Mouse (Mus musculus): ENCODE measurements around the gene Gid4. TPM values are rescaled to one million over a fixed set of nuclear protein-coding genes. Genes with fewer than 3 reads are reported as not detected.
"Not testable (repeated sequence)": the region's sequence is repeated elsewhere in the genome, so short reads cannot be mapped to it uniquely, and the experiment has no call there.

Gene Gid4
- polyA plus RNA-seq, 1 experiment from 2014 or later = 24.8 TPM

DNA sequence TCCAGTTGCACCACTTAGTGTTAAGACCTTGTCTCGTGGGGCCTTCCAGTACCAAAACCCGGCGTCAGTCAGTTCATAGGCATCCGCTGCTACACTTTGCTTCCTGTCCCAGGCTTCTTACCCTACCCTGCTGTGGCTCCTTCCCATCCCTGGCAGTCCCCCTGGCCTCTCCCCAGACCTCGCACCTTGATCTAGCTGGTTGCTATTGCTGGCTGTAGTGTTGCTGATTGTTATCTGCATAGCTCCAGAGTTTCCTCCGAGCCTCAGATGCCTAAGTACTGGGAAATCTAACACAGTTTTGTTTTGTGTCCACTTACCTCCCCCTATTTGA lies 1.5 kb downstream of the Gid4 start:
- WGBS = 27% methylated on average over 6 of the region's 6 CpGs
- peak overlapping the region; percentile 89 for H3K9ac ChIP-seq (ENCODE audit: low read depth, low read length)
- H3K27me3 ChIP-seq (ENCODE audit: control insufficient read depth, insufficient read depth, low read depth, low read length) = no peaks in the 10 kb centered on the region
- no peak for ATAC-seq
- no peaks in the 10 kb centered on the region for H3K36me3 ChIP-seq (ENCODE audit: control insufficient read depth, insufficient read depth, low read length)
- no peak overlapping the region for H3K27ac ChIP-seq (ENCODE audit: low read length)
- peak overlapping the region; percentile 86 for H3K4me2 ChIP-seq (ENCODE audit: low read length)
- peak overlapping the region; percentile 88 for H3K4me3 ChIP-seq (ENCODE audit: low read depth, low read length)
- H3K9me3 ChIP-seq (replicated peaks; ENCODE audit: control insufficient read depth, low read length, poor library complexity, severe bottlenecking) = no peaks in the 10 kb centered on the region
- peaks cover 24% of the 10 kb centered on the region for H3K4me1 ChIP-seq (ENCODE audit: control insufficient read depth, insufficient read depth, low read length)

DNA sequence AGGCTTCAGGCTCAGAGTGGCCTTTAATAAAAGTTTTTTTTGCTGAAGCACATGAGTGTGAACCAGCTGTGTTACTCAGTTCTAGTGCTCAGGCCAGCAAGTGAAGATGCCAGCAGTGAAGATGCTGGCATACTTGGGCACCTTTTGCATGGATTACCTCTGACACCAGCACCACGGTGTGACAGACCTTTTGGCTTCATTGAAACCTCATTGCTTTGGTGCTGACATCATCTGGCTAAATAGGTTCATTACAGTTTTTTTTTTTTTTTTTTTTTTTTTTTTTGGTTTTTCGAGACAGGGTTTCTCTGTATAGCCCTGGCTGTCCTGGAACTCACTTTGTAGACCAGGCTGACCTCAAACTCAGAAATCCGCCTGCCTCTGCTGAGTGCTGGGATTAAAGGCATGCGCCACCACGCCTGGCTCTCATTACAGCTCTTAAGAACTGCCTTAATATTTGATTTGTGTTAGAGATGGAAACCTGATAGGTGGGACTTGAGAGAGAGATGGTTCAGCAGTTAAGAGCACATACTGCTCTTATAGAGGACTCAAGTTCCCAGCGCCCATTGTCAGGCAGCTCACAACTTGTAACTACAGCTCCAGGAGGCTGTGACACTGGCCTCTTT lies 5.2 kb downstream of the Gid4 start:
- Histone ChIP-seq H3K9ac (ENCODE audit: low read depth, low read length) (no peak overlapping the region), H3K4me3 (ENCODE audit: low read depth, low read length) (no peak overlapping the region), H3K27me3 (ENCODE audit: control insufficient read depth, insufficient read depth, low read depth, low read length) (no peaks in the 10 kb centered on the region), H3K4me1 (ENCODE audit: control insufficient read depth, insufficient read depth, low read length) (peaks cover 12% of the 10 kb centered on the region), H3K4me2 (ENCODE audit: low read length) (no peak overlapping the region), H3K36me3 (ENCODE audit: control insufficient read depth, insufficient read depth, low read length) (0 out of 2 replicates have a peak, but pooled peaks cover 4% of the 10 kb centered on the region), H3K27ac (ENCODE audit: low read length) (no peak overlapping the region), H3K9me3 (replicated peaks; ENCODE audit: control insufficient read depth, low read length, poor library complexity, severe bottlenecking) (no peaks in the 10 kb centered on the region)
- 71% methylated on average over 5 of the region's 6 CpGs for WGBS
- ATAC-seq = no peak

DNA sequence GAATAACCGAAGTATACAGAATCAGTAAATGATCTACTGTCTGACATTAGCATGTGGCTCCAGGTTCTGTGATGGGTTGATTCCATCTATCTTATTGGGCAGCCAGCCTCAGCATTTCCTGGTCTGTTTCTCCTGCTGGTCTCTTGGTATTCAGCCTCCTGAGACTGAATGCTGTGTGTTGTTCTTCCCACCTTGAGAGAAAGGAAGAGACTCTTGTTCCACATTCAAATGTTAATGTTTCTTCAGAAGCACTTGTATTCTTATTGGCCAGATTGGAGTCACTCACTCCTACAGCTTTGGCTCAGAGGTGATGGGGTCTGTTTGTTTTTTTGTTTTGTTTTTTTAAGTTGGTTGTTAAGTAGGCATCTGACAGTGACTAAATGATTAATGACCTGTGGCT lies 6.1 kb downstream of the Gid4 start:
- no peak for ATAC-seq
- 77% methylated on average over 1 of the region's 1 CpGs for WGBS
- H3K36me3 ChIP-seq (ENCODE audit: control insufficient read depth, insufficient read depth, low read length) = peaks cover 9% of the 10 kb centered on the region; the same call in 1 of the 2 replicates

DNA sequence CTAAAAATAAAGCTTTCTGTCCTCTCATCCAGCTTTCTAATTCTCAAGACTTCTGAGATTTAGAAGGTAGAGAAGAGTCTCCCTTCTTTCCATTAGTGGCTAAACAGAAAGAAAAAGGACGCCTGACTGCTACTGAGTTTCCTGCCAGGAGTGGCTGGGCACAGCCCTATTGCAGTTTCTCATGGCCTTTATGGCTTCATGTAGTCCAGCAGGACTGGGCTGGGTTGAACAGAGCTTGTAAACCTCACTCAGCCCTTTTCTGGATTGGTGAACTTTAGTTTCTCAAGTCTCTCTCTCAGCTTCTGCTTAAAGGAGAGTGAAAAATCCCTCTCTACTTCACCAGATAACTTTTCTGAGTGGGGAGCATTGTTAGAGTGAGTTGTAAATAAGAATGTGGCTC lies 9.5 kb downstream of the Gid4 start:
- H3K9me3 ChIP-seq (replicated peaks; ENCODE audit: control insufficient read depth, low read length, poor library complexity, severe bottlenecking) = no peaks in the 10 kb centered on the region
- no peak overlapping the region for H3K27ac ChIP-seq (ENCODE audit: low read length)
- no peak for ATAC-seq
- peaks cover 15% of the 10 kb centered on the region; the same call in 1 of the 2 replicates for H3K36me3 ChIP-seq (ENCODE audit: control insufficient read depth, insufficient read depth, low read length)
- no peak overlapping the region for H3K4me2 ChIP-seq (ENCODE audit: low read length)
- no peak overlapping the region for H3K4me3 ChIP-seq (ENCODE audit: low read depth, low read length)
- WGBS = 68% methylated on average over 1 of the region's 1 CpGs
- H3K9ac ChIP-seq (ENCODE audit: low read depth, low read length) = no peak overlapping the region
- no peaks in the 10 kb centered on the region for H3K27me3 ChIP-seq (ENCODE audit: control insufficient read depth, insufficient read depth, low read depth, low read length)
- no peaks in the 10 kb centered on the region for H3K4me1 ChIP-seq (ENCODE audit: control insufficient read depth, insufficient read depth, low read length)

More for the DNA sequence above, 6.1 kb downstream of the Gid4 start:
- no peak overlapping the region for H3K27ac ChIP-seq (ENCODE audit: low read length)
- no peak overlapping the region for H3K4me2 ChIP-seq (ENCODE audit: low read length)
- no peak overlapping the region for H3K4me3 ChIP-seq (ENCODE audit: low read depth, low read length)
- H3K4me1 ChIP-seq (ENCODE audit: control insufficient read depth, insufficient read depth, low read length) = peaks cover 11% of the 10 kb centered on the region
- no peaks in the 10 kb centered on the region for H3K9me3 ChIP-seq (replicated peaks; ENCODE audit: control insufficient read depth, low read length, poor library complexity, severe bottlenecking)
- no peak overlapping the region for H3K9ac ChIP-seq (ENCODE audit: low read depth, low read length)
- H3K27me3 ChIP-seq (ENCODE audit: control insufficient read depth, insufficient read depth, low read depth, low read length) = no peaks in the 10 kb centered on the region

DNA sequence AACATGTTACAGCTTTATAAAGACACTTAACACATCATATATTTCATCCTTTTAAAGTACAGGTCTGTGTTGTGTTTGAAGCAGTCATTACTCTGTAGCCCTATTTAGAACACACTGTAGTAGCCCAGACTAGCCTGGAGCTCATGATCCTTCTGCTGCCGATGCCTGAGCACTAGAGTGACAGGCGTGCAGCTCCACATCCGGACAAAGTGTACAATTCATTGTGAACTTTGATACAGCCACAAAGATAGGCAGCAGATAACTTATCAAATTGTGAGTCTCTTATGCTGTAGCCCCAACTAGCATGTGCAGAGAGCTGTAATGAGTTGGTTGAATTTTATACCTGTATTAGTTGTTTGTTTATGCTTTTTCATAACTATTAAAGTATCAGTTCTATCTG lies 10.7 kb downstream of the Gid4 start:
- no peak overlapping the region for H3K4me2 ChIP-seq (ENCODE audit: low read length)
- 100% methylated on average over 3 of the region's 3 CpGs for WGBS
- H3K4me1 ChIP-seq (ENCODE audit: control insufficient read depth, insufficient read depth, low read length) = no peaks in the 10 kb centered on the region
- no peak overlapping the region for H3K27ac ChIP-seq (ENCODE audit: low read length)
- no peak for ATAC-seq
- no peak overlapping the region for H3K4me3 ChIP-seq (ENCODE audit: low read depth, low read length)
- no peaks in the 10 kb centered on the region for H3K27me3 ChIP-seq (ENCODE audit: control insufficient read depth, insufficient read depth, low read depth, low read length)
- H3K9ac ChIP-seq (ENCODE audit: low read depth, low read length) = no peak overlapping the region
- no peaks in the 10 kb centered on the region for H3K9me3 ChIP-seq (replicated peaks; ENCODE audit: control insufficient read depth, low read length, poor library complexity, severe bottlenecking)
- H3K36me3 ChIP-seq (ENCODE audit: control insufficient read depth, insufficient read depth, low read length) = peaks cover 21% of the 10 kb centered on the region; the same call in 1 of the 2 replicates

DNA sequence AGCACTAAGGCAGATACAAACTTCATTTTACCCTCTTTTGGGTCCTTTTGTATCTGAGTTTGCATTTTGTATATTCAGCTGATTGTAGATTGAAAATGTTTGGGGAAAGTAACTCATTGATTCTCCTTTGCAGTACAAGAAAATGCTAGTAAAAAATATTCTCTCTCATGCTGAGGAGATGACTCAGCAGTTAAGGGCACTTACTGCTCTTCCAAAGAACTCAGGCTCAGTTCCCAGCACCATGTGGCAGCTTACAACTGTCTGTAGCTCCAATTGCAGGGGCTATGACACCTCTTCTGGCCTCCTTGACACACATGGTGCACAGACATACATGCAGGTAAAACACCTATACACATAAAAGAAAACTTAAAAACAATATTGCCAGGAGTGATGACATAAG lies 16.6 kb downstream of the Gid4 start:
- Histone ChIP-seq H3K4me1 (ENCODE audit: control insufficient read depth, insufficient read depth, low read length) (no peaks in the 10 kb centered on the region), H3K27ac (ENCODE audit: low read length) (no peak overlapping the region), H3K36me3 (ENCODE audit: control insufficient read depth, insufficient read depth, low read length) (peaks cover 29% of the 10 kb centered on the region), H3K4me2 (ENCODE audit: low read length) (no peak overlapping the region), H3K4me3 (ENCODE audit: low read depth, low read length) (no peak overlapping the region), H3K9me3 (replicated peaks; ENCODE audit: control insufficient read depth, low read length, poor library complexity, severe bottlenecking) (no peaks in the 10 kb centered on the region), H3K9ac (ENCODE audit: low read depth, low read length) (no peak overlapping the region), H3K27me3 (ENCODE audit: control insufficient read depth, insufficient read depth, low read depth, low read length) (no peaks in the 10 kb centered on the region)
- no peak for ATAC-seq

DNA sequence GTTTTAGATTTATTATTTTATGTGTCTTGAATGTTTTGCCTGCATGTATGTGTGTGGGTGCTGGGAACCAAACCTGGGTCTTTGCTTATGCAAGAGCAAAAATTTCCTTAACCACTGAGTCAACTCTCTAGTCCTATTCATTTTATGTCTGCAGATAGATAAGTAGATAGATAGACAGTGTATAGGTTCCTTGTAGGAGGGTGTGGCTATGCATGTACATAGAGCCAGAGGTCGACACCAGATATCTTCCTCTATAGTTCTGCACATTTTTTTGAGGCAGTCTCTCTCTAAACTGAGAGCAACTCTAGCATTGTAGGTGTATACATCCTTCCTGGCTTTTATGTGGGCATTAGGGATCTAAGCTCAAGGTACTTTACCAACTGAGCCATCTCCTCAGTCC lies 18.2 kb downstream of the Gid4 start:
- H3K36me3 ChIP-seq (ENCODE audit: control insufficient read depth, insufficient read depth, low read length) = peaks cover 33% of the 10 kb centered on the region
- no peaks in the 10 kb centered on the region for H3K4me1 ChIP-seq (ENCODE audit: control insufficient read depth, insufficient read depth, low read length)
- no peak overlapping the region for H3K4me2 ChIP-seq (ENCODE audit: low read length)
- H3K4me3 ChIP-seq (ENCODE audit: low read depth, low read length) = no peak overlapping the region
- H3K9ac ChIP-seq (ENCODE audit: low read depth, low read length) = no peak overlapping the region
- no peak overlapping the region for H3K27ac ChIP-seq (ENCODE audit: low read length)
- H3K9me3 ChIP-seq (replicated peaks; ENCODE audit: control insufficient read depth, low read length, poor library complexity, severe bottlenecking) = no peaks in the 10 kb centered on the region
- no peak for ATAC-seq
- H3K27me3 ChIP-seq (ENCODE audit: control insufficient read depth, insufficient read depth, low read depth, low read length) = no peaks in the 10 kb centered on the region
- 100% methylated on average over 1 of the region's 1 CpGs for WGBS

DNA sequence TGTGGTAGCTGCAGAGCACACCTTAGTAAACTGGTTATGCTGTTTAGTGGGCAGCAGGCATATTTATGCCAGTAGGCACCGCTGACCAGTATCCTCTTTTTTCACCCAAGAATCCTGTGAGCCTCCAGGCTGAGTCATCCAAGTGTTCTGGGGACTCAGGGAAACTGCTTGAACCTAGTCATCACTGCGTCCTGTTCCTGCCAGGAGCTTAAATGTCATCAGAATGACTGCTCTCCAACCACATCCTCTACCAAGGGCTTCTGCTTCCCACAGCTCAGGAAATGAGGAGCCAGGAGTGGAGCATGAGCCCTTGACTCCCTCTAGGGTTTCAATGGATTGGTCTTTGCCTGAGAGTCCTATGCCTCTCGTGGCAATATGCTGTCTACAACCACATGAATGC lies 19.7 kb downstream of the Gid4 start:
- Histone ChIP-seq H3K36me3 (ENCODE audit: control insufficient read depth, insufficient read depth, low read length) (peaks cover 41% of the 10 kb centered on the region), H3K27ac (ENCODE audit: low read length) (no peak overlapping the region), H3K4me3 (ENCODE audit: low read depth, low read length) (no peak overlapping the region), H3K4me1 (ENCODE audit: control insufficient read depth, insufficient read depth, low read length) (no peaks in the 10 kb centered on the region), H3K4me2 (ENCODE audit: low read length) (no peak overlapping the region), H3K9ac (ENCODE audit: low read depth, low read length) (no peak overlapping the region), H3K9me3 (replicated peaks; ENCODE audit: control insufficient read depth, low read length, poor library complexity, severe bottlenecking) (no peaks in the 10 kb centered on the region), H3K27me3 (ENCODE audit: control insufficient read depth, insufficient read depth, low read depth, low read length) (no peaks in the 10 kb centered on the region)
- 92% methylated on average over 3 of the region's 3 CpGs for WGBS
- no peak for ATAC-seq

DNA sequence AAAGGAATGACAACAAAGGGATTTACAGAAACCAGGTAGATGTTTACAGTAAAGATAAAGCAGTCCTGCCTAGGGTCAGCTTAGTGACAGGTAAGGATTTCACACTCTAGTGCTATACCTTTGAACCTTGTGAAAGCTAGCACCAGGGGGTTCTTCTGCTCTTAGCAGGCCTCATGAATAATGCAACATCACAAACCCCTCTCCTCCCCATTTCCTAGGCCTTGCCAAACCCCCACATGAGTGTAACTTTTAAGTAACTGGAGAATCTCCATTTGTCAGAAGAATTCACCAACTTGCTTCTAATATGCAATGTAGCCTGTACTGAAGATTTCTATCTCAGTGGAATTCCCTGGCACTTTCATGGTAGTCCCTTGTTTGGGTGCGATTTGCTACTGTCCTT lies 22.7 kb downstream of the Gid4 start:
- H3K4me3 ChIP-seq (ENCODE audit: low read depth, low read length); H3K4me1 ChIP-seq (ENCODE audit: control insufficient read depth, insufficient read depth, low read length); H3K9ac ChIP-seq (ENCODE audit: low read depth, low read length); H3K9me3 ChIP-seq (replicated peaks; ENCODE audit: control insufficient read depth, low read length, poor library complexity, severe bottlenecking); H3K27me3 ChIP-seq (ENCODE audit: control insufficient read depth, insufficient read depth, low read depth, low read length); ATAC-seq; H3K27ac ChIP-seq (ENCODE audit: low read length); H3K4me2 ChIP-seq (ENCODE audit: low read length): not testable (repeated sequence)
- 28% methylated on average over 1 of the region's 1 CpGs for WGBS
- H3K36me3 ChIP-seq (ENCODE audit: control insufficient read depth, insufficient read depth, low read length) = peaks cover 39% of the 10 kb centered on the region
